Mouse (Mus musculus) brain, adult 2 months (tissue): ENCODE measurements around the gene 5730522E02Rik.

ENCODE experiments used
- DNase-seq: peaks from one replicate; pipeline ENCODE4 v3.0.0; 2011; ENCODE audit warnings: low read depth, low spot score

5730522E02Rik gene

GRCm38 (mm10) chr11:26128385-26128784, 82.2 kb downstream of the 5730522E02Rik start:
- no peak for DNase-seq

DNA sequence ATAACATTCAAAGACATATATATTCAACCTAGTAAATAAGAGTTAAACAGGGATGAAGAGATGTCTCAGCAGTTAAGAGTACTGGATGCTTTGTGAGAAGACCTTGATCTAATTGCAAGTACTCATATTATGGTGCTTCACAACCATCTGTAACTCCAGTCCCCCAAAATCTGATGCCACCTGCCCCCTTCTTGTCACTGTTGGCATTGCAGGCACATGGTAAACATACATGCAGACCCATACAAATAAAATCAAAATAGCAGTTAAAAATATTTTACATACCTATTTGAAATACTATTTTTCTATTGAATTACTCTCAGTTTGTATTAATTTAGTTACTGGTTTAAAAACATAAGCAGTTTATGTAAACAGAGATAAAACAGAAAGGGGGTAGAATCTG, 84.6 kb downstream of the 5730522E02Rik start:
- DNase-seq: no peak

GRCm38 (mm10) chr11:26120781-26121557, 89.6 kb downstream of the 5730522E02Rik start:
- DNase-seq: no peak

DNA sequence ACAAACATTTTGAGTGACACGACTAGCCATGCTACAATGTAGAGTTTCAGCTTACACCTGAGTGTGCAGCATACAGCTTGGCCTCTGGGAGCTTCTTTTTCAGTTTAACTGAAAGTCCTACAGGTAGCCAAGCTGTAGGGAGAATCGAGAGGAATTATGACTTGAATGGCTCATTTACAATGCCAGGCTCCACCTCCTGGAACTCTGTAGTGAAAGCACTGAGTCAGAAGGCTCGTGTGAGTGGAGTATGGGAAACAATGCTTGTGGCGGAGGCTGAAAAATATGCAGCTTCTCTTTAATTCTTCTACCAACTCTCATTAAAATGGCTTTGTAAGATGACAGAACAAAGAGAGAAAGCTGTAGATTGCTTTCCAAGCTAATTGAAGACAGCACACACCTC, 92.9 kb downstream of the 5730522E02Rik start:
- DNase-seq: peak; percentile 59

DNA sequence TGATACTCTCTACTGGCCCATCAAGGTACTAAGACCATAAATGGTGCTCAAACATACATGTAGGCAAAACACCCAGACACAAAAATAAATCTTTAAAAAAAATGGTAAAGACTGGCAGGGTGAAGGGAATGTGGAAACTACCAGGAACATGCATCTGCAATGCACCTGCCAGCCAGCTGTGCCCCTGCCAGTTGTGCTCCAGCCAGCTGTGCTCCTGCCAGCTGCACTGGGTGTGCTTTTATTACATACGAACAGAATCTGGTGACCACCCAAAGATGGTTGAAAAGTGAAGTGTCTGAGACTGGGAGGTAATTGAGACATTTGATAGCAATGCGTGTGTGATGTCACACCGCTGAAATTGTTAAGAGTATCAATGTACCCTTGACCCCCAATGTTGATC, 98.4 kb downstream of the 5730522E02Rik start:
- no peak for DNase-seq

GRCm38 (mm10) chr11:26108647-26109046, 101.9 kb downstream of the 5730522E02Rik start:
- no peak for DNase-seq

GRCm38 (mm10) chr11:26104680-26105079, 105.9 kb downstream of the 5730522E02Rik start:
- DNase-seq: peak; percentile 10

DNA sequence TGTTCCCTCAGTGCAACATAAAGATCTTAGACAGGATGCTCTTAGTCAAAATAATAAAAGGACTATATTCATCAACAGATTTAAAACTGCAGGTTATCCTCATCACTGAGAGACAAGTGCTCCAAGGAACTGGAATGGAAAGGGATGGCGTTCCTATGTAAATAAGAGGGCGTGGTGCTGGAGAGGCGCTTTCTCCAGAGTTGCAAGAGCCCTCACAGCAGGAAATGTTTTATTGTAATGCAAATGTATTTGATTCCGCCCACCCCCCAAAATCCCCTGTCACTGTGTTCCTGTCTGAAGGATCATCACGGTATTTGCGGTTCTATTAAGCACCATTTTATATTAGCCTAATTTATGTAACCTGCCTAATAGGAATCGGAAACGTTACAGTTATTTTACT, 106.9 kb downstream of the 5730522E02Rik start:
- peak; percentile 40 for DNase-seq

DNA sequence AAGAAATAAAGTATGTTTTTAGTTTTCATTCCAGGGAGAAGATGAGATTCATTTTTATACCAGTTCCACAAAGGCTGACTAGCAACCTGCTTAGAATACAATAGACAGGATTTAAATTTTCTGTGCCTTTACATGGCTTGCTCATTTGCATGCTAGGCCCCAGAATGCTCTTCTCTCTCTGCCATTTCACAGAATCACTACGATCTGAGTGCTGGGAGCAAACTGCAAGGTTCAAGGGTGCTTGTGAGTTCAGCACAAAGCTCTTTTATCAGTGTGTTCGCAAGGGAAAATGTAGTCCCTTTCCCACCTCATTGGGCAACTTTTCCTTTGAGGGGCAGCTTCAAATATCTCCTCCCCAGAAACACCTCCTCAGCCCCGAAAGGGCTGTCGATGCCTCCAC, 107.7 kb downstream of the 5730522E02Rik start:
- peak; percentile 34 for DNase-seq

DNA sequence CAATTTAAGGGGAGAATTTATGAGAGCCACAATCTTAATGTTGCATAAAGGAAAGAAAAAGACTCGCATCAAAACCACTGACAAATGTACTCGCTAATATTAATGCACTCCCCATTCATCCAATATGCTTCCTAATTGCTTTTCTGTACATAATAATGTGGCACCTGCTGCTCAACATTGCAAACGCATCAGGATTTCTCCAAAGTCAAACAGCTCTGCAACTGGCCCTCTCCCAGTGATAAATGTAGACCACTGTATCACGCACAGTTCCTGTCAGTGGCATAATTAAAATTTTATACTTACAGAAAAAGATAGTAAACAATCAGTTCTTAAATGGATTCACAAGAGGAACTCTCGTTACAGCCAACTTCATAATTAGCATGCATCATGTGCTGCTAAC, 110.5 kb downstream of the 5730522E02Rik start:
- DNase-seq: peak; percentile 21

GRCm38 (mm10) chr11:26098933-26099332, 111.6 kb downstream of the 5730522E02Rik start:
- no peak for DNase-seq

- no peak for DNase-seq
These were observed 114.5 kb downstream of the 5730522E02Rik start for GRCm38 (mm10) chr11:26096095-26096494.

GRCm38 (mm10) chr11:26088993-26089392, 121.6 kb downstream of the 5730522E02Rik start:
- no peak for DNase-seq

DNA sequence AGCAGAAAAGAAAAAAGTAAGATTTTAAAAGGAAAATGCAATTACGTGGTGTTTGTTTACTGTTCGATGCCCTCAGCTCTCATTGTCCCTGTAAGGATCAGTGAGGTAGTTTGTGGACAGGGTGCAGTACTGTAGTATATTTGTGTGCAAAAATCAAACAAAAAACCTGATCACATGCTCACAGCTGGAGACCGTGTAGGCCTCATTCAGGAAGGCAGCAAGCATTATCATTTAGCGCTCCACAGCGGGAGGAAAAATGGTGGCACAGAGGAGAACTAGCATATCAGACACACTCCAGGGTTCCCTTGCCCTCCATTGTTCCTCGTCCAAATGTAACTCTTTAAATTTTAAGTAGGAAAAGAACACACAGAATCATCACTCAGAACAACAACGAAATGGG, 123.9 kb downstream of the 5730522E02Rik start:
- DNase-seq: no peak

- DNase-seq: no peak
These were observed 125.1 kb downstream of the 5730522E02Rik start for GRCm38 (mm10) chr11:26085380-26086035.

GRCm38 (mm10) chr11:26076335-26076734, 134.2 kb downstream of the 5730522E02Rik start:
- DNase-seq: peak; percentile 27

- no peak for DNase-seq
These were observed 135.0 kb downstream of the 5730522E02Rik start for GRCm38 (mm10) chr11:26075536-26075935.

DNA sequence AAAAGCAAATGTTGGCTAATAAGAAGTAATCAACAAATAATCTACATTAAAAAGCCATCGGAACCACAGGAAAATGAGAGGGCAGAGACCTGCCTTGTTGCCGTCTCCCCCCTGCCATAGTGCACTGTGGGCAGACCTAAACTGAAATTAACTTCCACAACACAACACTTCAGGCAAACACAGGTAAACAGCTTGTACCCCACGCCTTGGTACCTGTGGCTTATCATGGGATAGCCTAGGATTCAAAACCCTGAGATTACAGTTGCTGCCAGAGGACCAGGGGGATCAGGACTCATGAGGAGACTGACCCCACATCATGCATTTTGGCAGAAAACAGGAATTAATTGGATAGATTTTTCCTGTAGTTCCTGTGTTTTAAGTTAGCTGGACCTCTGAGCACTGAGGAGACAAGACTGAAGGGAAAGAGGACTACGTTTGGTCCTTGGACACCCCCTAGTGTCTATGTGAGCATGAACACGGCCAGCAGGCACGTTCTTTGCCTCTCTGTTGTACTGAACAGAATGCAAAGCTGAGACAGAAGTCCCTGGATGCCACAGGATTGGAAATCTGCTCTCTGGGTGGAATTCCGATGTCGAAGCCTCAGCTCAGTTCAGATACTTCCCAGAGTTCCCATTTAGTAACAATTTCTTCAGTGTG, 136.8 kb downstream of the 5730522E02Rik start:
- DNase-seq: peak; percentile 91

DNA sequence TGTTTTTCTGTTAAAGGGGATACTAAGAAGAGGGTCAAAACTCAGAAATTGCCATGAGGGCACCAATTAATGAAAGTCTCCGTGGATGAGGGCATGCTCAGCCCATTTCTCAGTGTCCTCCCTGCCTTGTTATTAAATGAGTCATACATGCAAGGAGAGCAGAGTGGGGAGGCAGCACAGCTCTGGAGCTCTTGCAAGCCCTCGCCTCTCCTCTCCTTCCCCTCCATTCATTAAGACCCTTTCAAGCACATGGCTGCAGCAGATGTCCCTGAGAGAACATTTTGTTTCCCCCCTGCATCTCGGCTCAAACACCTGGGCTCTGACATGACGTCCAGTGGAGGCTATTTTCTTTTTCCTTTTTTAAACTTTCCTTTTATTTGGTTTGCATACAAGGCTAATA, 138.5 kb downstream of the 5730522E02Rik start:
- peak; percentile 61 for DNase-seq

DNA sequence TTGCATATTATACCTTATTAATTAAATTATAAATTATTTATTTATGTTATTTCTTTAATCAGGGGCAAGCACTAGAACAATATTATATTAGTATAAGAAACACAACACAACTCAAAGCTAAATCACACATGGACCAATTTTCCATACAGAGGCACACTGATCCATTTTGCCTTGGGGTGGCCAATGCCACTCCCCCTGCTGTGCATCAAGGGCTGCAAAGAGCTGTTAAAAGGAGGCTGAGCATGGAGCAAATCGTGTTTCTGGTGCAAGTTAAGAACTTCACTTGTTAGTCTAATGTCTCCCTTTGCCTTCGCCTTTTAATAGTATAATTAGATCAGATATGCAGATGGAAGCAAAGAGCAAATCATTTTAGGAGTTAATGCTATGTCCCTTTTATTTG, 147.3 kb downstream of the 5730522E02Rik start:
- DNase-seq: no peak

GRCm38 (mm10) chr11:26061471-26062137, 149.0 kb downstream of the 5730522E02Rik start:
- DNase-seq: peak; percentile 15

DNA sequence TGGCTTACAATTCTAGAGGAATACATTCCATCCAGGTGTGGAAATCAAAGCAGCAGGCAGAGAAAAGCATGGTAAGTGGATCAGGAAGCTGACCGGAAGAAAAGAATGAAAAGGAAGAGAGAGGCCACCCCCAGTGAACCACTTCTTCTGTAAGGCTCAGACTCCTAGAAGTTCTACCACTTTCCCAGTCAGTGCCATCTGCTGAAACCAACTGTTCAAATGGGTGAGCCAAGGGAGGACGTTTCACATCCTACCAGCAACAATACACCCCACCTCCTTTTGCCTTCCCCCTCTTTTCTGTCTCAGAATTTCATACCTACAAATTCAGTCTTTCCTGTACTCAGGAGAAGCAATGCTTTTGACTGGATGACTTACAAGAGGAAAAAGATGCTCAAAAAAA, 197.0 kb downstream of the 5730522E02Rik start:
- peak; percentile 86 for DNase-seq
